Mouse (Mus musculus) neural tube, embryonic 12.5 days (tissue): ENCODE results near the gene Fig4. TPM values are rescaled to one million over a fixed set of nuclear protein-coding genes. Genes with fewer than 3 reads are reported as not detected.

Experiments
- ATAC-seq: fragments of 200-750 bp; cut with Nextera tagmentation; 2 replicates; pipeline ENCODE4 v1.8.0; 2017; ENCODE audit warnings: low read depth, mild to moderate bottlenecking, moderate TSS enrichment, moderate library complexity; ENCODE audit not compliant: low FRiP score
- H3K27ac ChIP-seq: fragments of 300-500 bp; sonication (generic); 2 replicates; pipeline ENCODE4 v1.5.1; 2016
- H3K27me3 ChIP-seq: fragments of 300-500 bp; sonication (generic); replicated peaks from 2 replicates; pipeline ENCODE4 v1.6.1; 2016; ENCODE audit warnings: mild to moderate bottlenecking
- H3K36me3 ChIP-seq: fragments of 300-500 bp; sonication (generic); 2 replicates; pipeline ENCODE4 v1.6.1; 2016; ENCODE audit warnings: mild to moderate bottlenecking
- H3K4me1 ChIP-seq: fragments of 300-500 bp; sonication (generic); 2 replicates; pipeline ENCODE4 v1.6.1; 2016
- H3K4me2 ChIP-seq: fragments of 300-500 bp; sonication (generic); replicated peaks from 2 replicates; pipeline ENCODE4 v1.6.1; 2016; ENCODE audit warnings: mild to moderate bottlenecking
- H3K4me3 ChIP-seq: fragments of 300-500 bp; sonication (generic); 2 replicates; pipeline ENCODE4 v1.5.1; 2016
- H3K9ac ChIP-seq: fragments of 300-500 bp; sonication (generic); 2 replicates; pipeline ENCODE4 v1.6.1; 2016; ENCODE audit warnings: mild to moderate bottlenecking
- H3K9me3 ChIP-seq: fragments of 300-500 bp; sonication (generic); 2 replicates; pipeline ENCODE4 v1.6.1; 2016; ENCODE audit warnings: mild to moderate bottlenecking
- WGBS: fragments of 180-500 bp; shearing (Covaris S2); methylation state at CpG from one replicate; pipeline ENCODE4 v1.1.7; 2016; 5-methylcytosine and 5-hydroxymethylcytosine counted together
- polyA plus RNA-seq: library from polyadenylated mRNA; unstranded; fragments of >200 nt; fragmentation: Nextera tagmentation; extraction: Ambion mirVana; gene quantifications from 2 replicates; pipeline ENCODE4 v1.2.1, GENCODE M21; 2016

Gene Fig4
- polyA plus RNA-seq, 1 experiment from 2014 or later, result 29.6 TPM

- Histone ChIP-seq H3K4me3 (no peak overlapping the region), H3K27me3 (no peaks in the 10 kb centered on the region), H3K36me3 (no peaks in the 10 kb centered on the region), H3K9me3 (no peaks in the 10 kb centered on the region), H3K4me2 (no peak overlapping the region), H3K4me1 (no peaks in the 10 kb centered on the region), H3K27ac (no peak overlapping the region), H3K9ac (no peak overlapping the region)
- ATAC-seq, result no peak
- 81% methylated on average over 10 of the region's 10 CpGs for WGBS
These were observed 152.0 kb downstream of the Fig4 start for GRCm38 (mm10) chr10:41151021-41151420.

DNA sequence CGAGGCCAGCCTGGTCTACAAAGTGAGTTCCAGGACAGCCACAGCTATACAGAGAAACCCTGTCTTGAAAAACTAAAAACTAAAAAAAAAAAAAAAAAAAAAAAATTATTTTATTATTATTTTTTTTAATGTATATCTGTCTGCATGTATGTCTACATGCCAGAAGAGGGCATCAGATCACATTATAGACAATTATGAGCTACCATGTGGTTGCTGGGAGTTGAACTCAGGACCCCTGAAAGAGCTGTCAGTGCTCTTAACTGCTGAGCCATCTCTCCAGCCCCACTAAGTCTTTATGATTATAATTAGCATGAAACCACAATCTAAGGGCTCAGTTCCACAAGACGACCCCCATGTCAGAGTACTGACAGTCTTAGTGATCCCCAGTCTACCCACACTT lies 152.6 kb downstream of the Fig4 start:
- ATAC-seq, result no peak
- Histone ChIP-seq H3K9ac (no peak overlapping the region), H3K4me2 (no peak overlapping the region), H3K27me3 (no peaks in the 10 kb centered on the region), H3K4me3 (no peak overlapping the region), H3K36me3 (no peaks in the 10 kb centered on the region), H3K4me1 (no peaks in the 10 kb centered on the region), H3K9me3 (no peaks in the 10 kb centered on the region), H3K27ac (no peak overlapping the region)
- WGBS, result 73% methylated on average over 2 of the region's 2 CpGs

GRCm38 (mm10) chr10:41149307-41149706 lies 153.8 kb downstream of the Fig4 start:
- no peak for ATAC-seq
- Histone ChIP-seq H3K9ac (no peak overlapping the region), H3K4me1 (no peaks in the 10 kb centered on the region), H3K27ac (no peak overlapping the region), H3K4me2 (no peak overlapping the region), H3K27me3 (no peaks in the 10 kb centered on the region), H3K9me3 (no peaks in the 10 kb centered on the region), H3K36me3 (no peaks in the 10 kb centered on the region), H3K4me3 (no peak overlapping the region)
- WGBS, result 80% methylated on average over 3 of the region's 3 CpGs

DNA sequence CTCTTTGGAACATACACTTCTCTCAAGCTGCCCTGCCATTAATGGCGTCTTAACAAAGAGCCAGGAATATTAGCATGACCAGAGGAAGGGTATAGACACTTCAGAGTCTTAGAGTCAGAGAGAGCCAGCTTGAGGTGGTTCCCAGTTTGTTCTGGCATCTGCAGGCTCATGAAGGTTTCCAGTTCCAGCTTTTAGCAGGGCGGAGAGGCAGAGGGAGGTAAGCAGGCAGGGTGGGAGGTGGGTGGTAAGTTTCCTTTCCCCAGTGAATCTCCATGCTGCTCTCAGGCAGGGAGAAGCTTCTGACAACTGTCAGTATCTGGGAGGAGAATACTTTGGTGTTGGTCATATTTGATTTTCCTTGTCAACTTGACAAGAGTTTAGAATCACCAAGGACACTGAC lies 156.9 kb downstream of the Fig4 start:
- WGBS, result 70% methylated on average over 2 of the region's 2 CpGs
- Histone ChIP-seq H3K4me3 (no peak overlapping the region), H3K27me3 (no peaks in the 10 kb centered on the region), H3K27ac (no peak overlapping the region), H3K9me3 (no peaks in the 10 kb centered on the region), H3K4me2 (no peak overlapping the region), H3K36me3 (no peaks in the 10 kb centered on the region), H3K4me1 (no peaks in the 10 kb centered on the region), H3K9ac (no peak overlapping the region)
- no peak for ATAC-seq

Other genes starting within 250 kb of the Fig4 start
- not detected in 2 replicates for gene Gpr6, start 231.0 kb downstream of the Fig4 start, polyA plus RNA-seq
- 0.03 and 0.04 TPM in 2 replicates for gene Ak9, start 720 bp upstream of the Fig4 start, polyA plus RNA-seq
- 22.4 and 23.3 TPM in 2 replicates for gene Zbtb24, start 147.1 kb upstream of the Fig4 start, polyA plus RNA-seq
- gene Mical1, start 173.1 kb upstream of the Fig4 start, polyA plus RNA-seq, result 44.8 and 47.5 TPM in 2 replicates
- 41.0 and 43.4 TPM in 2 replicates for gene Smpd2, start 187.1 kb upstream of the Fig4 start, polyA plus RNA-seq
- 0.79 and 1.2 TPM in 2 replicates for gene Ppil6, start 187.2 kb upstream of the Fig4 start, polyA plus RNA-seq
- gene Cd164, start 216.2 kb upstream of the Fig4 start, polyA plus RNA-seq, result 91.3 and 98.8 TPM in 2 replicates